Mouse (Mus musculus): ENCODE results near the gene Col4a5. TPM values are rescaled to one million over a fixed set of nuclear protein-coding genes. Genes with fewer than 3 reads are reported as not detected.

Col4a5 gene
- polyA plus RNA-seq, 1 experiment from 2014 or later = 8.1 TPM

Other genes starting within 250 kb of the Col4a5 start
- 2.9 and 3.9 TPM in 2 replicates for gene Col4a6, start 1.3 kb upstream of the Col4a5 start, polyA plus RNA-seq (2015; fragmentation: Nextera tagmentation; extraction: Ambion mirVana)
- 1.8 and 2.1 TPM in 2 replicates for gene Irs4, start 249.9 kb downstream of the Col4a5 start, polyA plus RNA-seq (2015; fragmentation: Nextera tagmentation; extraction: Ambion mirVana)

All from hindbrain, embryonic 16.5 days (tissue).